Mouse (Mus musculus) hindbrain, embryonic 11.5 days (tissue): Measurements from ENCODE around the gene Smcr8. TPM values are rescaled to one million over a fixed set of nuclear protein-coding genes. Genes with fewer than 3 reads are reported as not detected.

ENCODE experiments used
- ATAC-seq: fragments of 200-750 bp; cut with Nextera tagmentation; 2 replicates; pipeline ENCODE4 v1.8.0; 2017; ENCODE audit warnings: mild to moderate bottlenecking, moderate TSS enrichment, moderate library complexity; ENCODE audit not compliant: low FRiP score
- DNase-seq: peaks from one replicate; pipeline ENCODE4 v3.0.0-alpha.2; 2015; ENCODE audit warnings: low spot score
- H3K27ac ChIP-seq: fragments of 300-500 bp; sonication (generic); 2 replicates; pipeline ENCODE4 v1.5.1; 2014; ENCODE audit warnings: mild to moderate bottlenecking, low read depth, low read length
- H3K27me3 ChIP-seq: fragments of 300-500 bp; sonication (generic); 2 replicates; pipeline ENCODE4 v1.6.1; 2014; ENCODE audit warnings: mild to moderate bottlenecking, low read length, moderate library complexity, mixed read lengths; ENCODE audit not compliant: control insufficient read depth, insufficient read depth
- H3K36me3 ChIP-seq: fragments of 300-500 bp; sonication (generic); 2 replicates; pipeline ENCODE4 v1.6.1; 2014; ENCODE audit warnings: mild to moderate bottlenecking, low read length, moderate library complexity, mixed read lengths; ENCODE audit not compliant: control insufficient read depth, insufficient read depth
- H3K4me1 ChIP-seq: fragments of 300-500 bp; sonication (generic); replicated peaks from 2 replicates; pipeline ENCODE4 v1.6.1; 2014; ENCODE audit warnings: low read length, mixed read lengths; ENCODE audit not compliant: control insufficient read depth, insufficient read depth
- H3K4me2 ChIP-seq: fragments of 300-500 bp; sonication (generic); replicated peaks from 2 replicates; pipeline ENCODE4 v1.6.1; 2014; ENCODE audit warnings: mild to moderate bottlenecking, low read depth, low read length
- H3K4me3 ChIP-seq: fragments of 300-500 bp; sonication (generic); 2 replicates; pipeline ENCODE4 v1.5.1; 2014; ENCODE audit warnings: low read depth, low read length
- H3K9ac ChIP-seq: fragments of 300-500 bp; sonication (generic); 2 replicates; pipeline ENCODE4 v1.6.1; 2014; ENCODE audit warnings: low read depth, low read length
- H3K9me3 ChIP-seq: fragments of 300-500 bp; sonication (generic); 2 replicates; pipeline ENCODE4 v1.6.1; 2016; ENCODE audit warnings: low read length; ENCODE audit not compliant: control insufficient read depth
- WGBS: fragments of 180-500 bp; shearing (Covaris S2); extraction: QIAGEN DNeasy Blood & Tissue Kit; methylation state at CpG from one replicate; pipeline ENCODE4 v1.1.7; 2014; 5-methylcytosine and 5-hydroxymethylcytosine counted together
- polyA plus RNA-seq: library from polyadenylated mRNA; unstranded; fragments of >200 nt; fragmentation: Nextera tagmentation; extraction: Ambion mirVana; gene quantifications from 2 replicates; pipeline ENCODE4 v1.2.1, GENCODE M21; 2014

The Smcr8 gene
- polyA plus RNA-seq, 1 experiment from 2014 or later, result 8.8 TPM

- Histone ChIP-seq H3K9me3 (no peaks in the 10 kb centered on the region), H3K36me3 (no peaks in the 10 kb centered on the region), H3K4me1 (peaks cover 10% of the 10 kb centered on the region), H3K4me3 (no peak overlapping the region), H3K4me2 (no peak overlapping the region; the same call in 1 of the 2 replicates), H3K27me3 (no peaks in the 10 kb centered on the region), H3K9ac (no peak overlapping the region), H3K27ac (no peak overlapping the region)
- no peak for DNase-seq
- 89% methylated on average over 1 of the region's 1 CpGs for WGBS
- ATAC-seq, result no peak
Measured at GRCm38 (mm10) chr11:60774841-60775240, 2.5 kb upstream of the Smcr8 start.

- WGBS, result 58% methylated on average over 6 of the region's 6 CpGs
- Histone ChIP-seq H3K4me3 (peak overlapping the region; percentile 63), H3K9me3 (no peaks in the 10 kb centered on the region), H3K4me1 (peaks cover 17% of the 10 kb centered on the region), H3K4me2 (peak overlapping the region; percentile 82; the same call in 1 of the 2 replicates), H3K27me3 (no peaks in the 10 kb centered on the region), H3K36me3 (no peaks in the 10 kb centered on the region), H3K27ac (no peak overlapping the region), H3K9ac (no peak overlapping the region)
- no peak for ATAC-seq
- no peak for DNase-seq
Measured at GRCm38 (mm10) chr11:60775578-60775977, 1.7 kb upstream of the Smcr8 start.

DNA sequence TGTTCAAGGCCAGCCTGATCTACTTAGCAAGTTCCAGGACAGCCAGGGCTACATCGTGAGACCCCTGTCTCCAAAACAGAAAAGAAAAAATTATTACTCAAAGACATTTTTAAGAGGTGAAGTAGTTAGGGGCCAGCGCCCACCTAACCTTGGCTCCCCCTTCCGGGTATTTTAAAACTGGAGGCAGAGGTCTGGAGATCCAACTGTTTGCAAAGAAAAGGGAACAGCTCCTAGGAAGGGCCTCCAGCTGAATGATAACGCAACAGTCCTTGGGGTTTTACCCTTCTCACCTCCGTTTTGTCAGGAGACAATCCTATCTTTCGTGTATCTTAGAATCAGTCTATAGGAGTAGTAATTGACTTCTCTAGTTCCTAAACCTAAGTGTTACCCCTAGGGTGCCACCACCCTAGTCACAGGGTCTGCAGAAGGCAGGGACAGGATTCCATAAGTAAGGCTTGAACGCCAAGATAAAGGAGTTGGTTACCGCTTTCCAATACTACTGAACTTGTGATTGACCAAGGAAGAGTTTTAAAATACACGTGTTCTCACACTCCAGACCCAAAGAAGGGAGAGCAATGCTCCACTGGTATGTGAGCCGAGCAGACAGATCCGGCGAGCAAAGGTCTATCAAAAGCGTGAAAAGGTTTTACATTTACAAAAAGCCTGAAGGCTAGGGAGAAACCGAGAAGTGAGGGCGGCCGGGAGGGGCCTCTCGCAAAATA lies 1.1 kb upstream of the Smcr8 start:
- Histone ChIP-seq H3K9me3 (no peaks in the 10 kb centered on the region), H3K9ac (peak overlapping the region; percentile 78), H3K27me3 (no peaks in the 10 kb centered on the region), H3K4me2 (peak overlapping the region; percentile 82), H3K4me3 (peak overlapping the region; percentile 63), H3K36me3 (no peaks in the 10 kb centered on the region), H3K4me1 (peaks cover 20% of the 10 kb centered on the region), H3K27ac (no peak overlapping the region)
- 7% methylated on average over 17 of the region's 17 CpGs for WGBS
- DNase-seq (no peak), ATAC-seq (no peak)

DNA sequence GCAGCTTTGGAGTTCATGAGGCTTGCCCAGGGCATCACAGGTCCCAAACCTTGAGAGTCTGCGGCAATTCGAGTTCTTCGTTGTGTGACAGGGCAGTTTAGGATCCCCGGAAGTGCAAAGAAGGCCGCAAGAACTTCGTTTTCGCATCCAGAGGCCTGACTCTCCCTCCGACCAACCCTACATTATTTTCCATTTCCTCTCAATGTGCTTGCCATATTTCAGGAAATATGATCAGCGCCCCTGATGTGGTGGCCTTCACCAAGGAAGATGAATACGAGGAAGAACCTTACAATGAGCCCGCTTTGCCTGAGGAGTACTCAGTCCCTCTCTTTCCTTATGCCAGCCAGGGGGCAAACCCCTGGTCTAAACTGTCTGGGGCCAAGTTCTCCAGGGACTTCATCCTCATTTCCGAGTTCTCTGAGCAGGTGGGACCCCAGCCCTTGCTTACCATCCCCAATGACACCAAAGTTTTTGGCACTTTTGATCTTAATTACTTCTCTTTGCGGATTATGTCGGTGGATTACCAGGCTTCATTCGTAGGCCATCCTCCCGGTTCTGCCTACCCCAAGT lies 562 bp downstream of the Smcr8 start:
- 27% methylated on average over 16 of the region's 16 CpGs for WGBS
- Histone ChIP-seq H3K27me3 (no peaks in the 10 kb centered on the region), H3K4me2 (peak overlapping the region; percentile 73), H3K9ac (peak overlapping the region; percentile 78), H3K9me3 (no peaks in the 10 kb centered on the region), H3K4me3 (peak overlapping the region; percentile 63), H3K4me1 (peaks cover 25% of the 10 kb centered on the region), H3K36me3 (no peaks in the 10 kb centered on the region), H3K27ac (no peak overlapping the region; the same call in 1 of the 2 replicates)
- DNase-seq (no peak), ATAC-seq (no peak)

DNA sequence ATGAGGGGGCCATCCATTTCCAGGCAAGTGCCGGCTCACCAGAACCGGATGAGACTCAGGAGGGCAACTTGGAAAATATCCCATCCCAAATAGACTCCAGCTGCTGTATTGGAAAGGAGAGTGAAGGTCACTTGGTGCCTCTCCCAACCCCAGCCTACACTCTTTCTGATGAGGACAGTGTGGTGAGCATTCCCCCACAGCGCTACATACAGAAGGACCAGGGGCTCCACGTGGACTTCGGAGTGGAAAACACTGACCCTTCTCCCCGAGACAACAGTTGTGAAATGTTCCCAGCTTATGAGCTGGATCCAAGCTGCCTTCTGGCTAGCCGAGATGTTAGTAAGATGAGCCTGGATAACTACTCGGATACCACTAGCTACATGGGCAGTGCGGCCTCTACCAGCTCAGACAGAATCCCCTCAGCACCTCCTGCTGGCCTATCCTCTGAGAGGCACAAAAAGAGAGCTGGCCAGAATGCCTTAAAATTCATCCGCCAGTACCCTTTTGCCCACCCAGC lies 2.4 kb downstream of the Smcr8 start:
- DNase-seq (no peak), ATAC-seq (no peak)
- WGBS, result 88% methylated on average over 10 of the region's 10 CpGs
- Histone ChIP-seq H3K9ac (no peak overlapping the region), H3K4me1 (peaks cover 25% of the 10 kb centered on the region), H3K4me2 (peak overlapping the region; percentile 29; the same call in 1 of the 2 replicates), H3K27ac (no peak overlapping the region), H3K36me3 (no peaks in the 10 kb centered on the region), H3K4me3 (no peak overlapping the region), H3K27me3 (no peaks in the 10 kb centered on the region), H3K9me3 (no peaks in the 10 kb centered on the region)

DNA sequence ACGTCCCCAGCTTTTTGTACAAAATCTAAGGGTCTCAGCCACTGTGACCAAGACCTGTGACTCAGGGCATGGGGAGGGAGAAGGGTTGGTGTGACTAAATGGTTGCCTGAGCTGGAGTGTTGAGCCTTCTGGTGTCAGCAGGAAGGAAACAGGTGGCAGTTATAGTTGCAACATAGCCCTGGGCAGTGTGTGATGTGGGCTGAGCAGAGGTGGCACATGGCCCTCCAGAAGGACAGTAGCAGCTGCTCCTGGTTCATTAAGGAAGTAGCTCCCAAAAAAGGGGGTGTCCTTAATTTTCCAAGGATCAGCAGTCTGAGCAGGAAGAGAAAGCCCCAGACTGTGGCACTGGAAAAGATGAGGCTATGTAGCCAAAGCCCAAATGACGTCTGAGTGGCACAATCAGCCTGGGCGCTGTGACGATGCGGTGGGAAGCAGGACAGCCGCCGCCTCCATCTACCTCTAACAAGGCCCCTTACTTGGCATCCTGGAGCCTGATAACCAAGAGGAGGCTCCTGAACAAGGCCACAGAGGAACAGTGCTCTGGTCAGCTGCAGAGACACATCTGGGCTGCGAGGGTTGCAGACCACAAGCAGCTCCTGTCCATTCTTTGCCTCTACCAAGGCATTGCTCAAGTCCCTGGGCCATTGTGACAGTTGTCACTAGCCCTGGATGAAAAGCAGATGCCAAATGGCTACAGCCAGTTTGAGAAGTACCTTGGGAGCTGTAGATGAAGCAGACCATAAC lies 7.0 kb downstream of the Smcr8 start:
- no peaks in the 10 kb centered on the region for H3K27me3 ChIP-seq
- H3K9ac ChIP-seq, result no peak overlapping the region
- ATAC-seq (no peak), DNase-seq (no peak)
- no peak overlapping the region for H3K4me2 ChIP-seq
- no peak overlapping the region for H3K27ac ChIP-seq
- H3K4me1 ChIP-seq, result peaks cover 17% of the 10 kb centered on the region
- H3K4me3 ChIP-seq, result no peak overlapping the region
- no peaks in the 10 kb centered on the region for H3K9me3 ChIP-seq
- H3K36me3 ChIP-seq, result peaks cover 9% of the 10 kb centered on the region; the same call in 1 of the 2 replicates
- WGBS, result 94% methylated on average over 8 of the region's 8 CpGs

GRCm38 (mm10) chr11:60787595-60787994 lies 10.3 kb downstream of the Smcr8 start:
- no peak overlapping the region for H3K9ac ChIP-seq
- H3K27ac ChIP-seq, result no peak overlapping the region
- H3K4me2 ChIP-seq, result no peak overlapping the region
- H3K4me1 ChIP-seq, result no peaks in the 10 kb centered on the region
- DNase-seq (no peak), ATAC-seq (no peak)
- WGBS, result 71% methylated on average over 1 of the region's 1 CpGs
- no peak overlapping the region for H3K4me3 ChIP-seq
- peaks cover 9% of the 10 kb centered on the region; the same call in 1 of the 2 replicates for H3K36me3 ChIP-seq
- no peaks in the 10 kb centered on the region for H3K27me3 ChIP-seq
- H3K9me3 ChIP-seq, result no peaks in the 10 kb centered on the region

- H3K4me1 ChIP-seq, result no peaks in the 10 kb centered on the region
- peaks cover 2% of the 10 kb centered on the region; the same call in 1 of the 2 replicates for H3K36me3 ChIP-seq
- no peak overlapping the region for H3K9ac ChIP-seq
- no peak for DNase-seq
- ATAC-seq, result no peak
- no peak overlapping the region for H3K4me3 ChIP-seq
- no peaks in the 10 kb centered on the region for H3K9me3 ChIP-seq
- H3K27ac ChIP-seq, result no peak overlapping the region
- H3K4me2 ChIP-seq, result no peak overlapping the region
- 80% methylated on average over 2 of the region's 2 CpGs for WGBS
- H3K27me3 ChIP-seq, result no peaks in the 10 kb centered on the region
Measured at GRCm38 (mm10) chr11:60790472-60790871, 13.1 kb downstream of the Smcr8 start.
